Mouse (Mus musculus): ENCODE results near the gene Flot1.

DNA sequence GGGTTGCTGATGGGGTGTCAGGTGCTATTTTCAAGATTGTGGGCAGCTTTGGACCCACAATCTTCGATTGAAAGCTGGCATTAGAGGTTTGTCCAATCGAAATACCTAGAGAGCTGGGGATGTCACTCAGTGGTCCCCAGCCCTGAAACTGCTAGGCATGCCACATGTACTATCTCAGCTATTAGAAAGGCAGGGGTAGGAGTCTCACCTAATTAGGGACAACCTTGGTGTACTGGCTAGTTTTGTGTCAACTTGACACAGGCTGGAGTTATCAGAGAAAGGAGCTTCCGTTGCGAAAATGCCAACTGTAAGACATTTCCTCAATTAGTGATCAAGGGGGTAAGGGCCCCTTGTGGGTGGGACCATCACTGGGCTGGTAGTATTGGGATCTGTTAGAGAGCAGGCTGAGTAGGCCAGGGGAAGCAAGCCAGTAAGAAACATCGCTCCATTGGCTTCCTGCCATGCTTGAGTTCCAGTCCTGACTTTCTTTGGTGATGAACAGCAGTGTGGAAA is 10.3 kb downstream of the Flot1 start:
- TF ChIP-seq CTCF (IDR thresholded peaks at IDR 0.05; ENCODE audit: extremely low read depth, insufficient read depth, insufficient read length, insufficient replicate concordance) (no peak), POLR2A (IDR thresholded peaks at IDR 0.05; ENCODE audit: low read depth, low read length) (no peak)

Measured in spleen, adult 2 months (tissue).